In the genomic region with DNA sequence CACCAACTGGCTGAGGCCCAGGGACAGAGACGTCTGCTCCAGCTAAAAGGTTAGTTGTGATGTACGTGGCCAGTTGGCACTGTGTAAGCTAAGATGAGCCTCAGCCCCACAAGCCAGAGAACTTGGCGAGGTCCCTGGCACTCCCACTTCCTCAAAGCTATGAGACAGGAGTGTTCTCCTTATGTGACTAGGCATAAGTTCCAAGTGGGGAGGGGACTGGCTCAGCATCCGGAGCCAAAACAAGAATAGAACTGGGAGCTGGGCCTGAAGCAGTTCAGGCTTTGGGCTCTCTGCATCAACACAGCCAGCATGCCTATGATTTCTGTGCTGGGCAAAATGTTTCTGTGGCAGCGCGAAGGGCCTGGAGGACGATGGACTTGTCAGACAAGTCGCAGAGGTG, we compare ENCODE assay signal across 9 mouse cellular contexts. TPM values are rescaled to one million over a fixed set of nuclear protein-coding genes. Genes with fewer than 3 reads are reported as not detected.
A peak's percentile ranks its signal among the peaks of the same experiment; 100 is the strongest.
DNase-seq lines count a peak whose midpoint lies in the region; ATAC-seq and TF ChIP-seq lines count a peak whose summit lies in the region.
"Had no signal": no experiment of that assay in that cellular context is flagged by ENCODE, and none has a peak within 500 bp of the region (broad histone marks: within the 10 kb centered on the region; RNA-seq: fewer than 3 reads in every experiment).

No protein-coding gene starts in this region.

- H3K27me3 ChIP-seq in testis, adult 2 months (ENCODE audit: control insufficient read depth, insufficient read depth, low read length) = no peaks in the 10 kb centered on the region
- H3K27me3 ChIP-seq in forebrain, embryonic 15.5 days = no peaks in the 10 kb centered on the region
- H3K27me3 ChIP-seq in limb, embryonic 15.5 days = no peaks in the 10 kb centered on the region
- peaks cover 61% of the 10 kb centered on the region for H3K27me3 ChIP-seq in liver, embryonic 12.5 days (replicated peaks)

- TF ChIP-seq CTCF in testis, adult 2 months (IDR thresholded peaks at IDR 0.05; ENCODE audit: control insufficient read depth, insufficient read depth, insufficient replicate concordance, low read depth, low read length) = no peak

- H3K4me3 ChIP-seq in testis, adult 2 months (ENCODE audit: control insufficient read depth, low read depth, low read length) = peak overlapping the region; percentile 95
- H3K4me3 ChIP-seq in forebrain, embryonic 15.5 days = peak overlapping the region; percentile 48
- H3K4me3 ChIP-seq in limb, embryonic 15.5 days = peak overlapping the region; percentile 44
- H3K4me3 ChIP-seq in liver, embryonic 12.5 days = no peak overlapping the region

- no peak for ATAC-seq in forebrain, embryonic 15.5 days (replicated peaks)
- no peak for ATAC-seq in limb, embryonic 15.5 days (ENCODE audit: insufficient number of reproducible peaks, low FRiP score, low TSS enrichment, low read depth)
- no peak for ATAC-seq in liver, embryonic 12.5 days

- TF ChIP-seq POLR2A in testis, adult 2 months (IDR thresholded peaks at IDR 0.05; ENCODE audit: control insufficient read depth, low read depth, low read length) = no peak

- H3K36me3 ChIP-seq in testis, adult 2 months (ENCODE audit: control insufficient read depth, insufficient read depth, low read length) = no peaks in the 10 kb centered on the region; the same call in 1 of the 2 replicates
- peaks cover 27% of the 10 kb centered on the region for H3K36me3 ChIP-seq in forebrain, embryonic 15.5 days
- peaks cover 39% of the 10 kb centered on the region for H3K36me3 ChIP-seq in limb, embryonic 15.5 days
- H3K36me3 ChIP-seq in liver, embryonic 12.5 days = peaks cover 29% of the 10 kb centered on the region

- H3K9ac ChIP-seq in forebrain, embryonic 15.5 days (replicated peaks) = peak overlapping the region; percentile 59; the same call in 1 of the 2 replicates
- no peak overlapping the region for H3K9ac ChIP-seq in limb, embryonic 15.5 days
- H3K9ac ChIP-seq in liver, embryonic 12.5 days = no peak overlapping the region
- H3K9ac ChIP-seq: liver, embryonic 15.5 days had no signal

- no peak for DNase-seq in testis, postnatal 14 days (ENCODE audit: low spot score)
- DNase-seq in heart, postnatal 36 days = peak; percentile 48 to 60
- DNase-seq in right cerebral cortex, postnatal 25 days = peak; percentile 80
- DNase-seq in ovary, adult 18-20 months (ENCODE audit: low spot score) = no peak

- intact Hi-C loops in heart, postnatal 36 days (cut with DNase I) = no loop called here

- H3K27ac ChIP-seq in testis, adult 2 months (ENCODE audit: control insufficient read depth, insufficient read depth, low read depth, low read length) = no peak overlapping the region; the same call in 1 of the 2 replicates
- peak overlapping the region; percentile 97 for H3K27ac ChIP-seq in forebrain, embryonic 15.5 days (replicated peaks)
- peak overlapping the region; percentile 80 for H3K27ac ChIP-seq in limb, embryonic 15.5 days
- no peak overlapping the region for H3K27ac ChIP-seq in liver, embryonic 12.5 days
- H3K27ac ChIP-seq: liver, embryonic 15.5 days had no signal

- H3K9me3 ChIP-seq in forebrain, embryonic 15.5 days = no peaks in the 10 kb centered on the region
- H3K9me3 ChIP-seq in limb, embryonic 15.5 days = no peaks in the 10 kb centered on the region
- H3K9me3 ChIP-seq in liver, embryonic 12.5 days (replicated peaks) = no peaks in the 10 kb centered on the region
- H3K9me3 ChIP-seq: liver, embryonic 15.5 days had no signal

- peaks cover 21% of the 10 kb centered on the region for H3K4me1 ChIP-seq in testis, adult 2 months (ENCODE audit: control insufficient read depth, insufficient read depth, low read length)
- H3K4me1 ChIP-seq in forebrain, embryonic 15.5 days = peaks cover 38% of the 10 kb centered on the region
- peaks cover 46% of the 10 kb centered on the region for H3K4me1 ChIP-seq in limb, embryonic 15.5 days
- H3K4me1 ChIP-seq in liver, embryonic 12.5 days = peaks cover 56% of the 10 kb centered on the region

- WGBS in forebrain, embryonic 15.5 days = 57% methylated on average over 8 of the region's 8 CpGs
- 58% methylated on average over 8 of the region's 8 CpGs for WGBS in limb, embryonic 15.5 days
- 69% methylated on average over 8 of the region's 8 CpGs for WGBS in liver, embryonic 12.5 days (ENCODE audit: insufficient replicate concordance)

- H3K4me2 ChIP-seq in forebrain, embryonic 15.5 days (replicated peaks) = peak overlapping the region; percentile 84
- peak overlapping the region; percentile 75; the same call in 1 of the 2 replicates for H3K4me2 ChIP-seq in limb, embryonic 15.5 days
- H3K4me2 ChIP-seq in liver, embryonic 12.5 days = no peak overlapping the region

RNA-seq across cellular contexts. Expression of gene Fam131a, which starts 1.7 kb away (rescaled TPM):
- 102 and 116 TPM in 2 replicates for polyA plus RNA-seq in testis, adult 2 months (2012; rRNA removed)
- 51.8 and 54.4 TPM in 2 replicates for polyA plus RNA-seq in forebrain, embryonic 15.5 days (2015; fragmentation: Nextera tagmentation; extraction: Ambion mirVana)
- total RNA-seq in heart, postnatal 36 days (2021) = 10 to 100 TPM; 27.9 to 30.2 TPM
- 12.8 and 13.2 TPM in 2 replicates for polyA plus RNA-seq in limb, embryonic 15.5 days (2015; fragmentation: Nextera tagmentation; extraction: Ambion mirVana)
- 2.1 and 2.6 TPM in 2 replicates for polyA plus RNA-seq in liver, embryonic 12.5 days (2016; fragmentation: Nextera tagmentation; extraction: Ambion mirVana)

RNA-seq across cellular contexts. Expression of gene Polr2h, which starts 22.7 kb away (rescaled TPM):
- polyA plus RNA-seq in testis, adult 2 months (2012; rRNA removed) = 10.1 and 11.0 TPM in 2 replicates
- 86.4 and 96.1 TPM in 2 replicates for polyA plus RNA-seq in forebrain, embryonic 15.5 days (2015; fragmentation: Nextera tagmentation; extraction: Ambion mirVana)
- total RNA-seq in heart, postnatal 36 days (2021) = 10 to 100 TPM; 10.5 to 12.4 TPM
- polyA plus RNA-seq in limb, embryonic 15.5 days (2015; fragmentation: Nextera tagmentation; extraction: Ambion mirVana) = 87.1 and 89.8 TPM in 2 replicates
- polyA plus RNA-seq in liver, embryonic 12.5 days (2016; fragmentation: Nextera tagmentation; extraction: Ambion mirVana) = 66.1 and 68.4 TPM in 2 replicates

RNA-seq across cellular contexts. Expression of gene Clcn2, which starts 22.8 kb away (rescaled TPM):
- polyA plus RNA-seq in testis, adult 2 months (2012; rRNA removed) = 68.6 and 77.2 TPM in 2 replicates
- polyA plus RNA-seq in forebrain, embryonic 15.5 days (2015; fragmentation: Nextera tagmentation; extraction: Ambion mirVana) = 19.2 and 19.8 TPM in 2 replicates
- total RNA-seq in heart, postnatal 36 days (2021) = 1 to 10 TPM; 2.3 to 2.6 TPM
- 12.7 and 13.8 TPM in 2 replicates for polyA plus RNA-seq in limb, embryonic 15.5 days (2015; fragmentation: Nextera tagmentation; extraction: Ambion mirVana)
- 14.0 and 14.5 TPM in 2 replicates for polyA plus RNA-seq in liver, embryonic 12.5 days (2016; fragmentation: Nextera tagmentation; extraction: Ambion mirVana)

RNA-seq across cellular contexts. Expression of gene Eif4g1, which starts 26.7 kb away (rescaled TPM):
- 251 and 267 TPM in 2 replicates for polyA plus RNA-seq in testis, adult 2 months (2012; rRNA removed)
- polyA plus RNA-seq in forebrain, embryonic 15.5 days (2015; fragmentation: Nextera tagmentation; extraction: Ambion mirVana) = 137 and 140 TPM in 2 replicates
- total RNA-seq in heart, postnatal 36 days (2021) = 100 to 1,000 TPM; 388 to 434 TPM
- 161 and 175 TPM in 2 replicates for polyA plus RNA-seq in limb, embryonic 15.5 days (2015; fragmentation: Nextera tagmentation; extraction: Ambion mirVana)
- polyA plus RNA-seq in liver, embryonic 12.5 days (2016; fragmentation: Nextera tagmentation; extraction: Ambion mirVana) = 180 and 187 TPM in 2 replicates

RNA-seq across cellular contexts. Expression of gene Chrd, which starts 38.1 kb away (rescaled TPM):
- polyA plus RNA-seq in testis, adult 2 months (2012; rRNA removed) = 1.6 and 2.9 TPM in 2 replicates
- 3.5 and 3.7 TPM in 2 replicates for polyA plus RNA-seq in forebrain, embryonic 15.5 days (2015; fragmentation: Nextera tagmentation; extraction: Ambion mirVana)
- 1 to 10 TPM; 2.1 to 2.5 TPM for total RNA-seq in heart, postnatal 36 days (2021)
- 12.2 and 12.8 TPM in 2 replicates for polyA plus RNA-seq in limb, embryonic 15.5 days (2015; fragmentation: Nextera tagmentation; extraction: Ambion mirVana)
- polyA plus RNA-seq in liver, embryonic 12.5 days (2016; fragmentation: Nextera tagmentation; extraction: Ambion mirVana) = 0.54 and 0.96 TPM in 2 replicates

Comparison
In these comparisons a context has a peak if more than half of its experiments do, and no peak if none do; other contexts are left out.
1. H3K27ac ChIP-seq: peak in forebrain, embryonic 15.5 days (single experiment) and limb, embryonic 15.5 days (single experiment); none in testis, adult 2 months (single experiment) and liver, embryonic 12.5 days (single experiment).
2. DNase-seq: peak in heart, postnatal 36 days (2 of 2) and right cerebral cortex, postnatal 25 days (single experiment); none in testis, postnatal 14 days (single experiment) and ovary, adult 18-20 months (single experiment).